Mouse (Mus musculus) neural tube, embryonic 14.5 days (tissue): ENCODE results near the gene Erg28. TPM values are rescaled to one million over a fixed set of nuclear protein-coding genes. Genes with fewer than 3 reads are reported as not detected.
A peak's percentile ranks its signal among the peaks of the same experiment; 100 is the strongest.

Experiments used
- ATAC-seq: fragments of 200-750 bp; cut with Nextera tagmentation; 2 replicates; pipeline ENCODE4 v1.8.0; 2017; ENCODE audit warnings: low read depth, mild to moderate bottlenecking, moderate TSS enrichment, moderate library complexity
- H3K27ac ChIP-seq: fragments of 300-500 bp; sonication (generic); 2 replicates; pipeline ENCODE4 v1.5.1; 2014; ENCODE audit warnings: low read depth, mild to moderate bottlenecking, control low read depth, low read length, moderate library complexity, mixed read lengths
- H3K27me3 ChIP-seq: fragments of 300-500 bp; sonication (generic); 2 replicates; pipeline ENCODE4 v1.6.1; 2014; ENCODE audit warnings: low read length; ENCODE audit not compliant: control insufficient read depth, insufficient read depth
- H3K36me3 ChIP-seq: fragments of 300-500 bp; sonication (generic); 2 replicates; pipeline ENCODE4 v1.6.1; 2014; ENCODE audit warnings: low read length, mixed read lengths; ENCODE audit not compliant: control insufficient read depth, insufficient read depth
- H3K4me1 ChIP-seq: fragments of 300-500 bp; sonication (generic); 2 replicates; pipeline ENCODE4 v1.6.1; 2014; ENCODE audit warnings: low read length; ENCODE audit not compliant: control insufficient read depth, insufficient read depth
- H3K4me2 ChIP-seq: fragments of 300-500 bp; sonication (generic); 2 replicates; pipeline ENCODE4 v1.6.1; 2014; ENCODE audit warnings: mild to moderate bottlenecking, low read depth, low read length, control low read depth
- H3K4me3 ChIP-seq: fragments of 300-500 bp; sonication (generic); 2 replicates; pipeline ENCODE4 v1.5.1; 2014; ENCODE audit warnings: low read depth, low read length, control low read depth, mixed read lengths
- H3K9ac ChIP-seq: fragments of 300-500 bp; sonication (generic); replicated peaks from 2 replicates; pipeline ENCODE4 v1.6.1; 2014; ENCODE audit warnings: low read depth, mild to moderate bottlenecking, control low read depth, low read length, mixed read lengths
- H3K9me3 ChIP-seq: fragments of 300-500 bp; sonication (generic); 2 replicates; pipeline ENCODE4 v1.6.1; 2016; ENCODE audit warnings: low read length; ENCODE audit not compliant: control insufficient read depth
- WGBS: fragments of 180-500 bp; shearing (Covaris S2); extraction: QIAGEN DNeasy Blood & Tissue Kit; methylation state at CpG from one replicate; pipeline ENCODE4 v1.1.7; 2014; 5-methylcytosine and 5-hydroxymethylcytosine counted together
- polyA plus RNA-seq: library from polyadenylated mRNA; unstranded; fragments of >200 nt; fragmentation: Nextera tagmentation; extraction: Ambion mirVana; gene quantifications from 2 replicates; pipeline ENCODE4 v1.2.1, GENCODE M21; 2014

The Erg28 gene
- polyA plus RNA-seq, 1 experiment from 2014 or later, result 104 TPM

DNA sequence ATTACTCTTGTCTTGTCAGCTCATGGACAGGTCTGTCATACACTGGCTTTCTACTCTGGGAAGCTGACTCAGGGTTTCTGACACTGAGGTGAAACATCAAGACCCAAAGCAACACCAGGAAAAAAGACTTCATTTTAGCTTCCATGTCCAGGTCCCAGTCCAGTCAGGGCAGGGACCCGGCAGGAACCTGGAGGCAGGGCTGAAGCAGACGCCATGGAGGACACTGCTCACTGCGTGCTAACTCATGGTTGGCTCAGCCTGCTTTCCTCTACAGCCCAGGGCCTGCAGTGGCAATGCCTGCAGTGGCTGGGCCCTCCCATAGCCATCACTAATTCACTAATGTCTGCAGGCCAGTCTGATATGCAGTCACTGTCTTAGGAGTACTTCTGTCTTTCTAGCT lies 4.5 kb upstream of the Erg28 start:
- no peak for ATAC-seq
- Histone ChIP-seq H3K9me3 (no peaks in the 10 kb centered on the region), H3K27ac (no peak overlapping the region)

GRCm38 (mm10) chr12:85825822-85826221 lies 1.5 kb upstream of the Erg28 start:
- Histone ChIP-seq H3K4me3 (no peak overlapping the region), H3K4me1 (peaks cover 9% of the 10 kb centered on the region; the same call in 1 of the 2 replicates), H3K9me3 (no peaks in the 10 kb centered on the region), H3K27ac (no peak overlapping the region), H3K9ac (no peak overlapping the region), H3K36me3 (peaks cover 7% of the 10 kb centered on the region; the same call in 1 of the 2 replicates), H3K27me3 (no peaks in the 10 kb centered on the region), H3K4me2 (no peak overlapping the region)
- ATAC-seq, result no peak
- WGBS, result 77% methylated on average over 2 of the region's 2 CpGs

More for the DNA sequence above, 4.5 kb upstream of the Erg28 start:
- H3K9ac ChIP-seq, result no peak overlapping the region
- H3K4me3 ChIP-seq, result no peak overlapping the region
- 0 out of 2 replicates have a peak, but pooled peaks cover 1% of the 10 kb centered on the region for H3K4me1 ChIP-seq
- 94% methylated on average over 3 of the region's 3 CpGs for WGBS
- no peak overlapping the region for H3K4me2 ChIP-seq
- no peaks in the 10 kb centered on the region for H3K27me3 ChIP-seq
- H3K36me3 ChIP-seq, result no peaks in the 10 kb centered on the region

GRCm38 (mm10) chr12:85825361-85825760 lies 1.0 kb upstream of the Erg28 start:
- H3K9me3 ChIP-seq, result no peaks in the 10 kb centered on the region
- ATAC-seq, result no peak
- 12% methylated on average over 8 of the region's 8 CpGs for WGBS
- H3K27me3 ChIP-seq, result no peaks in the 10 kb centered on the region
- peak overlapping the region; percentile 66 for H3K9ac ChIP-seq
- peaks cover 7% of the 10 kb centered on the region; the same call in 1 of the 2 replicates for H3K36me3 ChIP-seq
- peak overlapping the region; percentile 58 for H3K4me3 ChIP-seq
- H3K4me2 ChIP-seq, result peak overlapping the region; percentile 70
- H3K4me1 ChIP-seq, result peaks cover 9% of the 10 kb centered on the region; the same call in 1 of the 2 replicates
- peak overlapping the region; percentile 92 for H3K27ac ChIP-seq

DNA sequence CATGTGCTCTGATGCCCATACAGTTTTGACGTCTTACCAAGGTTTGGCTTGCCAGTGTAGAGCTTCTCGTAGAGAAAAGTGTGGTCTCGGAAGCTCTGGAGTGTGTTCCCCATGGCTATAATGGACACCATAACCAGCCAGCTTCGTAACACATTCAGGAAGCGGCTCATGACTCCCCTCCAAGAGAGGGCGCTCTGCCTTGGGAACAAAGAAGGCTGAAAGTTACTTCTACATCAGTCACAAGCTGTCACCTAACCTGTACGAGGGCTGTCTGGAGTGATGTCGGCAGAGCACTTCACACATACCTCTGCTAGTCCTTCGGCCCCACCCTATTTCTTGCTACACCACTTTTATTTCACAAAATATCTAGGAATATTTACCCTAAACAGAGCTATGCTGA lies 2.3 kb downstream of the Erg28 start:
- no peak for ATAC-seq
- Histone ChIP-seq H3K36me3 (peaks cover 16% of the 10 kb centered on the region), H3K27ac (no peak overlapping the region), H3K4me1 (peaks cover 9% of the 10 kb centered on the region; the same call in 1 of the 2 replicates), H3K9ac (no peak overlapping the region), H3K27me3 (no peaks in the 10 kb centered on the region), H3K9me3 (no peaks in the 10 kb centered on the region), H3K4me2 (no peak overlapping the region), H3K4me3 (no peak overlapping the region)
- WGBS, result 78% methylated on average over 9 of the region's 9 CpGs

GRCm38 (mm10) chr12:85813599-85813998 lies 10.8 kb downstream of the Erg28 start:
- no peaks in the 10 kb centered on the region for H3K4me1 ChIP-seq
- ATAC-seq, result no peak; the same call in 1 of the 2 replicates
- H3K27ac ChIP-seq, result no peak overlapping the region
- no peaks in the 10 kb centered on the region for H3K9me3 ChIP-seq
- 76% methylated on average over 2 of the region's 2 CpGs for WGBS
- no peaks in the 10 kb centered on the region for H3K27me3 ChIP-seq
- H3K4me2 ChIP-seq, result no peak overlapping the region
- peaks cover 23% of the 10 kb centered on the region for H3K36me3 ChIP-seq
- no peak overlapping the region for H3K9ac ChIP-seq
- no peak overlapping the region for H3K4me3 ChIP-seq

DNA sequence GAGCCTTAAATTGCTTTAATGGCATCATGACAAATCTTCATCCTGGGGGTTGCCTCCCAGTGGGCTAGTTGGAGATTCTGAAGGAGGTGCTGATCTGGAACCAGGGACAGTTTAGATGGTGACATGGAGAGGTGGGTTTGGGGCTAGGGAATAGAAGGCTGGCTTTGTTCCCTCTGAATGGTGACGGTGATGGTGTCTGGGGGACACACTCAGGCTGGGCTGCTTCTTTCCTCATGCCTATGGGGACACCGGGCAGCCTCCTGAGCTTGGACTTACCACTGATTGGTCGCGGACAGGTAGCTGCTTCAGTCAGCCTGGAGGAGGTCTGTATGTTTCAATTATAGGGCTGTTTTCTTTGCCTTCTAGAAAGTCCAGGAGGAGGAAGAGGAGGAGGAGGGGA lies 12.7 kb downstream of the Erg28 start:
- no peaks in the 10 kb centered on the region for H3K4me1 ChIP-seq
- no peak overlapping the region for H3K27ac ChIP-seq
- no peak overlapping the region for H3K4me2 ChIP-seq
- H3K9ac ChIP-seq, result no peak overlapping the region
- peaks cover 18% of the 10 kb centered on the region for H3K36me3 ChIP-seq
- no peak overlapping the region for H3K4me3 ChIP-seq
- ATAC-seq, result no peak
- WGBS, result 96% methylated on average over 4 of the region's 4 CpGs
- no peaks in the 10 kb centered on the region for H3K9me3 ChIP-seq
- H3K27me3 ChIP-seq, result no peaks in the 10 kb centered on the region

DNA sequence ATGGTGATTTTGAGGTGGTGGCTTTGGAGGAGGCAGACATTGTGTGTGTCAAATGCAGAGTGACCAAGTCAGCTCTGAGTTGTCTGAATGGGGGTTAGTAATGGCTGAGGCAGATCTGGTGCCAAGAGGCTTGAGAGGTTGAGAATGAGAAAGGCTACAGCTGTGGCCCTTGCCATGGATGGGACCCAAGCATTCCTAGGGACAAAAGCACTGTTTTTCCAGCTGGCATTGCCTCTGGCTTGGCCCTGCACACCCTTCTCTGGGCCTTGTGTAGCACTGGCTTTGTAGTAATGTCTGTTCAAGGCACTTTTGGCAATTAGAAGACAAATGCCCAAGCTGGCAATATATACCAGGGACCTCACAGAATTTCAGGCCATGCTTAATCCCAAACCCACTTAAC lies 13.4 kb downstream of the Erg28 start:
- ATAC-seq, result no peak
- H3K27me3 ChIP-seq, result no peaks in the 10 kb centered on the region
- H3K4me1 ChIP-seq, result no peaks in the 10 kb centered on the region
- H3K27ac ChIP-seq, result no peak overlapping the region
- no peak overlapping the region for H3K4me2 ChIP-seq
- H3K9me3 ChIP-seq, result no peaks in the 10 kb centered on the region
- peaks cover 15% of the 10 kb centered on the region for H3K36me3 ChIP-seq
- H3K9ac ChIP-seq, result no peak overlapping the region
- H3K4me3 ChIP-seq, result no peak overlapping the region

DNA sequence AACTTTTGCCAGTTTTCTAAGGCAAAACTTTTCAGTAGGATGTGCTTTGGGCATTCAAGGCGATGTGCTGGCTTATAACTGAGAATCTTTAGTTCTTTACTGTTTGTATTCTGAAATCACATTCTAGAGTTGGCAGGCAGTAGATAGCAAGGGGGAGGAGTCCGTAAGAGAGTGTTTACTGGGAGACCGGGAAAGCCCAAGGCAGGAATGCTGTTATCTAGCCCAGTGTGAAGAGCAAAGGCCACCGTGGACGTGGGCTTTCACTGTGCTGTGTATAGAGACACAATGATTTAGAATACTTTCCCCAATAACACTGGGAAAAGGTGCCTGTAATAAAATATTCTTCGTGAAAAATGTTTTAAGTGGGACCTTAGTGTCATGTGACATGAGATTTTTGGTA lies 14.6 kb downstream of the Erg28 start:
- no peak overlapping the region for H3K4me3 ChIP-seq
- no peak for ATAC-seq
- 66% methylated on average over 6 of the region's 6 CpGs for WGBS

DNA sequence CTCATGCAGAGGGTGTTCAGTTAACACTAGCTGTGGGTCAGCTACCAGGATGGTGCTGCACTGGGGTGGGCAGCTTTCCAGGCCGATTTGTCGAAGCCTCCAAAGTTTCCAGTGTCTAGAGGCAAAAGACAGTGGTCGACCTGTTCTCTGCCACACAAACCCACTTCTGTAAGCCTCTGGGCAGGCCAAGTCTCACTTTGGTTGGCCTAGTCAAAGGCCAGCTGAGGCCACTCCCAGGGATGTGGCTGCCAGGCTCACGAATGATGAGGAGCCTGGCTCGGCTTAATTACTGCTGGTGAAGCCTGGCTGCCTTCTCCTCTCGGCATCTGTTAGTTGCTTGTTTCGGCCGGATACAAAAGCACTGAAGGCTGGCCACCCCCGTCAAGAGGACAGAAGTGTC lies 24.3 kb downstream of the Erg28 start:
- ATAC-seq, result no peak
- H3K27me3 ChIP-seq, result no peaks in the 10 kb centered on the region
- no peak overlapping the region for H3K4me3 ChIP-seq
- no peaks in the 10 kb centered on the region for H3K36me3 ChIP-seq
- WGBS, result 57% methylated on average over 9 of the region's 9 CpGs
- no peaks in the 10 kb centered on the region for H3K4me1 ChIP-seq
- H3K4me2 ChIP-seq, result no peak overlapping the region
- no peak overlapping the region for H3K27ac ChIP-seq
- no peak overlapping the region for H3K9ac ChIP-seq
- H3K9me3 ChIP-seq, result no peaks in the 10 kb centered on the region

More for the DNA sequence above, 14.6 kb downstream of the Erg28 start:
- Histone ChIP-seq H3K4me1 (no peaks in the 10 kb centered on the region), H3K4me2 (no peak overlapping the region), H3K9ac (no peak overlapping the region), H3K27ac (no peak overlapping the region), H3K36me3 (peaks cover 10% of the 10 kb centered on the region; the same call in 1 of the 2 replicates), H3K27me3 (no peaks in the 10 kb centered on the region), H3K9me3 (no peaks in the 10 kb centered on the region)
